Mouse (Mus musculus) bone marrow, adult 2 months (tissue): ENCODE measurements around the gene Wdr5. TPM values are rescaled to one million over a fixed set of nuclear protein-coding genes. Genes with fewer than 3 reads are reported as not detected.
A peak's percentile ranks its signal among the peaks of the same experiment; 100 is the strongest.
"Not testable (repeated sequence)": the region's sequence is repeated elsewhere in the genome, so short reads cannot be mapped to it uniquely, and the experiment has no call there.

Source experiments
- H3K27ac ChIP-seq: fragments of 200-500 bp; 2 replicates; pipeline ENCODE4 v1.5.1; 2012; ENCODE audit warnings: low read depth, mild to moderate bottlenecking, control low read depth, inconsistent platforms, low read length; ENCODE audit not compliant: control insufficient read depth, poor library complexity, insufficient read depth
- H3K4me1 ChIP-seq: fragments of 200-500 bp; 2 replicates; pipeline ENCODE4 v1.6.1; 2011; ENCODE audit warnings: low read length; ENCODE audit not compliant: control insufficient read depth, insufficient read depth
- H3K4me3 ChIP-seq: fragments of 200-500 bp; replicated peaks from 2 replicates; pipeline ENCODE3; 2011; ENCODE audit warnings: mild to moderate bottlenecking, low read depth, low read length, control low read depth; ENCODE audit not compliant: control insufficient read depth
- CTCF ChIP-seq: fragments of 200-500 bp; IDR thresholded peaks from 2 replicates; pipeline ENCODE4 v1.5.1; 2011; ENCODE audit warnings: low read length, control low read depth; ENCODE audit not compliant: control insufficient read depth, insufficient read depth
- POLR2A ChIP-seq: fragments of 200-500 bp; IDR thresholded peaks from 2 replicates; pipeline ENCODE4 v1.6.1; 2011; ENCODE audit warnings: low read depth, mild to moderate bottlenecking, control low read depth, low read length, borderline replicate concordance; ENCODE audit not compliant: control insufficient read depth
- WGBS: fragments of 180-500 bp; shearing (Covaris S2); methylation state at CpG from one replicate; pipeline ENCODE4 v1.1.7; 2018; 5-methylcytosine and 5-hydroxymethylcytosine counted together
- polyA plus RNA-seq: library from polyadenylated mRNA; stranded (reverse); fragments of >200 nt; gene quantifications from 2 replicates; pipeline ENCODE4 v1.2.4, GENCODE M21; 2011; ENCODE audit warnings: low replicate concordance; ENCODE audit not compliant: missing spikeins, insufficient read depth, insufficient read length

The Wdr5 gene
- polyA plus RNA-seq, 1 experiment: 41.6 TPM

DNA sequence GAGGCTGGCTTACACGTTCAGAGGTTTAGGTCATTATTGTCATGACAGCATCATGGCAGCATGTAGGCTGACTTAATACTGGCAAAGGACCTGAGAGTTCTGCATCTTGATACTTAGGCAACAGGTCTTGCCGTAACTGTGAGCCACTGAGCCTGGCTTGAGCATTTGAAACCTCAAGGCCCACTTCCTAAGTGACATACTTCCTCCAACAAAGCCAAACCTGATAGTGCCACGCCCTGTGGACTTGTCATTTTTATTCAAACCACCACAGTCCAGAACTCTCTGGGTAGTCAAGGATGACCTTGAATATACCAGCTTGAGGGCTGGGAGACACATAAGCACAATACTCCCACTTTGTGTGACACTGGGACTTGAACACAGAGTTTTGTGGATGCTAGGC lies 2.0 kb upstream of the Wdr5 start:
- Histone ChIP-seq H3K27ac (no peak overlapping the region; the same call in 1 of the 2 replicates), H3K4me1 (peaks cover 6% of the 10 kb centered on the region), H3K4me3 (no peak overlapping the region)
- 37% methylated on average over 3 of the region's 3 CpGs for WGBS
- no peak for TF ChIP-seq POLR2A

DNA sequence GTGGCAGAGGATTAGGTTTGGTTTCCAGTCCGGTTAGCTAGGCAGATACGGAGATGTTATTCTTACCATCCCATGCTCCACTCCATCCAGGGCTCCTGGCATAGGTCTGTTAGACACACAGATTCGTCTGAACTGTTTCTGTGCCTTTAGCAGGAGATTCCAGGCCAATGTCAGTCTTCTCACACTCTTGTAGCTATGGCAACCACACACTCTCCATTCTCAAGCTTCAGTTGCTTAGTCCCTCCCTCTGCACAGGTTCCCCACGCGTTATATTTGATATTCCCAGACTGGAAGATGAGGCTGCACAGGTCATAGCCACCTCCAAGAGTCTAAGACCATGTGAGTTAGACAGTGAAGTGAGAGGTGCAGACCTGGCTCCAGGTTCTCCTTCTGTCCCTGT lies 1.1 kb upstream of the Wdr5 start:
- 46% methylated on average over 5 of the region's 5 CpGs for WGBS
- no peak for TF ChIP-seq POLR2A
- Histone ChIP-seq H3K4me3 (peak overlapping the region; percentile 99), H3K4me1 (peaks cover 5% of the 10 kb centered on the region), H3K27ac (peak overlapping the region; percentile 90)

DNA sequence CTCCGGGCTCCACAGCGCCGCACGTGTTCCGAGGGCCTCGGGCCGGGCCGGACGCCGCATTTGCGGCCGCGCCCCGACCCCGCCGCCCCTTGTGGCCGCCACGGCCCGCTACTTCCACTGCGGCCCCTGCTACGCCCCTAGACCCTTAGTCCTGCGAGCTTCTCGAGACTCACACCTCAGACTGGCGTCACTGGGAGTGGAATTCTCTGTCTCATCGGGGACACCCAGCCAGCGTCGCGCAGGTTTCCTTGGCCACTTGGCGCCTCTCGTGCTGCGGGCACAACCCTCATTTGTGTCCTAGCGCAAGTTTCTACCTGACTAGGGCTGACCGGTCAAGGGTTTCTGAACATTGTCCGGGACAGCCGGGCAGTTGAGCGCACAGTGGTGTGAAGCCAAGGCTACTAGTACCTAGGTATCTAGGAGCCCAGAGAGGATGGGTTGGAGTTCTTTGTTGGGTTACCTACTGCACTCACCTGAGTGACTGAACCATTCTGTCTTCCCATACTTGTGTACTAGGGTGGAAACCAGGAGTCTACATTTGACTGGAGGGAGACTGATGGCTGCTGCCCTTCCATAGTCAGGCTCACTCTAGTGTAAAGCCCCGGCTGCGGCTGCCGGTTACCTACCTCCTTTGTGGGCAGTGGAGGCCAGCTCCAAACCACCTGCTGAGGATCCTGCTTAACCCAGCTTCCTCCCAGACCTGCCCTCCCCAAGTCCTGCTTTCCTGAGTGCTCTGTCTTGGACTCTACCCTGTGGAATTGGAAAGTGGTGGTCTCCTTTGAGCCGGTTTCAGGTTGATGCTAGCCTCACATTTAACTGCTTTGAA lies 597 bp downstream of the Wdr5 start:
- Histone ChIP-seq H3K27ac (peak overlapping the region; percentile 90), H3K4me3 (peak overlapping the region; percentile 99), H3K4me1 (peaks cover 5% of the 10 kb centered on the region)
- under 1% methylated on average over 40 of the region's 40 CpGs for WGBS
- TF ChIP-seq CTCF: no peak
- no peak for TF ChIP-seq POLR2A

DNA sequence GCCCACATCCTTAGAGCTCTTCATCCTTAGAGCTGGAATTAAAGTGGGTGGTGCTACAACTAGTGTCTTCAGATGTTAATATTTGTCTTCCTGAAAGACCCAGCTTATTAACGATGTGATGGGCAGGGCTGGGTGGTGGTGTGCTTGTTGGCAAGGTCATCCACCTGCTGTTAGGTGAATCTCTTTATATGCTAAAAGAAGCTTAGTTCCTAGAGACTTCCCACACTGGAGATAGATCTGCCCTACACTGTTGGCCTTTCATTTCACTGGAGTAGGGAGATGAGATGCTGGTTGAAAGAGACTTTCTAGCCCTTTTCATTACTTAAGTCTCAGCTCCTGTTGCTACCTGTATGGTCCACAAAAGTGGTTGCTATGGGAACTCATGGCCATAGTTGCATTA lies 1.3 kb downstream of the Wdr5 start:
- peaks cover 5% of the 10 kb centered on the region for H3K4me1 ChIP-seq
- no peak overlapping the region for H3K27ac ChIP-seq
- WGBS: 2% methylated on average over 1 of the region's 1 CpGs
- H3K4me3 ChIP-seq: peak overlapping the region; percentile 56
- TF ChIP-seq POLR2A (no peak), CTCF (no peak)

DNA sequence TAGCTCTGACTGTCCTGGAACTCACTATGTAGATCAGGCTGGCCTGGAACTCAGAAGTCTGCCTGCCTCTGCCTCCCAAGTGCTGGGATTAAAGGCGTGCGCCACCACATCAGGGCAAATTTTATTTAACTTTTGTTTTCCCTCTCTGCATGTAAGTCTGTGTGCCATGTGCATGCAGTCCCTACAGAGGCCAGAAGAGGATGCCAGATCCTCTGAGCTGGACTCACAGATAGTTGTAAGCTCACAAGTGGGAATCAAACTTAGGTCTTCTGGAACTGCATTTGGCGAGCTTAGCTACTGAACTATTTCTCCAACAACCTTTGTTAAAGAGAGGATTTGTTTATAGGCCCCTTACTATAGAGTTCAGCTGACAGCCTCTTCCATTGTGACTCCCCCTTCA lies 3.3 kb downstream of the Wdr5 start:
- TF ChIP-seq POLR2A: no peak
- TF ChIP-seq CTCF: 0 out of 2 replicates have a peak, but pooled peaks have one; percentile 9

DNA sequence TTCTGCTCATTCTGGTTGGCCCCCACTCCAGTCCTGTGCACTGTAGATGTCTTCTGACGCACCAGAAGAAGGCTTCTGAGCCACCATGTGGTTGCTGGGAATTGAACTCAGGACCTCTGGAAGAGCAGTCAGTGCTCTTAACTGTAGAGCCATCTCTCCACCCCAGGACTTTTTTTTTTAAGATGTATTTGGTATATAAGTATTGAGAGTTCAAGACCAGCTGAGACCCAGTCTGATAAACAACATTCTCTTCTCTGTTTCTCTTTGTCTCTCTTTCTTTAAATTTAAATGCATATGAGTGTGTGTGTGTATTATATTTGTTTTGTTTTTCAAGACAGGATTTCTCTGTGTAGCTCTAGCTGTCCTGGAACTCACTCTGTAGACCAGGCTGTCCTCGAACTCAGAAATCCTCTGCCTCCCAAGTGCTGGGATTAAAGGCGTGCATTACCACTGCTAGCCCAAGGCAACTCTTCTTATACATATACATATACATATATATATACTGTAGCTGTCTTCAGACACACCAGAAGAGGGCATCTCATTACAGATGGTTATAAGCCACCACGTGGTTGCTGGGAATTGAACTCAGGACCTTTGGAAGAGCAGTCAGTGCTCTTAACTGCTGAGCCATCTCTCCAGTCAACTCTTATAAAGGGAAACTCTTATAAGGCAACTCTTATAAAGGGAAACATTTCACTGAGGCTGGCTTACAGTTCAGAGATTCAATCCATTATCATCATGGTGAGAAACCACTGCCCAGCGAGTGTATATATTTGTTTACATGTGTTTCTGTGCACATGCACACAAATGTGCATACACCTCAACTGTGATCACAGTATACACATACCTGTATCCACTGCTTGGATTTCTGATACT lies 23.7 kb downstream of the Wdr5 start:
- not testable (repeated sequence) for H3K27ac ChIP-seq, H3K4me3 ChIP-seq, H3K4me1 ChIP-seq
- 76% methylated on average over 5 of the region's 5 CpGs for WGBS

More for the DNA sequence above, 3.3 kb downstream of the Wdr5 start:
- Histone ChIP-seq H3K4me3 (no peak overlapping the region), H3K4me1 (peaks cover 5% of the 10 kb centered on the region), H3K27ac (no peak overlapping the region)
- 81% methylated on average over 3 of the region's 3 CpGs for WGBS

DNA sequence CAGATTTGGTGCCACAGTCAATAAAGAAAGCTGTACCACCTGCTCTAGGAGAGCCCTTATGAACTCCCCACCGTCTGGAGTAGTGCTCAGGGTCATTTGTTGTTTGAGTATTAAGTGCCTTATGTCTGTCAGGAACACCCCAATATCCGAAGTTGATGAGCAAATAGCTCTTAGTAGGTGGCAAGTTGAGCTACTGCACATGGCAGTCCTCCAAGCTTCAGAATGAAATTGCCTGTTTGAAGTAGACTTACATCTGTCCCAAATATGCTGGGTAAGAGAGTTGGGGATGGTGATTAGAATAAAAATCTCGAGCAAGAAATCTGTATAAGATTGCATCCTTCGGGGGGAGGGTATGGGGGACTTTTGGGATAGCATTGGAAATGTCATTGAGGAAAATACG lies 24.4 kb downstream of the Wdr5 start:
- TF ChIP-seq POLR2A (no peak), CTCF (no peak)
- Histone ChIP-seq H3K4me1 (no peaks in the 10 kb centered on the region; the same call in none of the 2 replicates), H3K4me3 (no peak overlapping the region), H3K27ac (no peak overlapping the region)
- WGBS: 32% methylated on average over 5 of the region's 5 CpGs

DNA sequence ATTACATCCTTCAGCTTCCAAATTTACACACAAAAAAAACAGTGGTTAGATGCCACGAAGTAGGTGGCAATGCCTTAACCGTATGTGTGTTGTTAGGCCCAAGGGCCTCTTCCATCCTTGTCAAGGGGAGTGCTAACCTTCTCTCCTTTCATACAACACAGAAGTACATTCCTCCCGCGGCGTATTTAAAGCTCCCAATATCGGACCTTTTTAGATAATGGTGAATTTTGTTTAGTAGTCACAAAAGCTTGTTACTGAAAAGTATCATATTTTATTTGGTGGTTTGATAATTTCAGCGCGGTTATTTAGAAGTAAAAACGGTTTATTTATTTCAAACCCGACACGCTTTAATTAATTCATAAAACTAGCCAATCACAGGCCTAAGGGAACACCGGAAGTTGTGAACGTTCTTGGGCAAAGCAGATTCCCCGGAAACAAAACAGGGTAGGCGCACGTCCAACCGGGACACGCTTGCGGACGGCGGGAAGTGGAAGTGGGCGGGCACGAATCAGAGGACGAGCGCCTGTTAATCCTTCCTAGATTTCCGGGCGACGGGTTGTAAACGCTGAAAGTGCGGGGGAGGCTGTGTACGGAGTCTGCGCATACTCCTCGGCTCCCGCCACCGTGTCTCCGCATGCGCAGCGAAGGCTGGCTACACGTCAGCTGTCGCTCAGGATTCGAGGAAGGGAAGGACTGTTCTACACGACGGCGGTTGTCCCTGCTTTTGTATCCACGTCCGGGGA lies 25.0 kb downstream of the Wdr5 start:
- Histone ChIP-seq H3K4me3 (peak overlapping the region; percentile 90), H3K27ac (peak overlapping the region; percentile 98), H3K4me1 (no peaks in the 10 kb centered on the region; the same call in none of the 2 replicates)
- peak; percentile 86 for TF ChIP-seq POLR2A
- TF ChIP-seq CTCF: no peak
- WGBS: under 1% methylated on average over 46 of the region's 46 CpGs
